Mouse (Mus musculus) liver, embryonic 15.5 days (tissue): ENCODE results near the gene Gabrb1. TPM values are rescaled to one million over a fixed set of nuclear protein-coding genes. Genes with fewer than 3 reads are reported as not detected.

Experiments used
- ATAC-seq: fragments of 200-750 bp; cut with Nextera tagmentation; 2 replicates; pipeline ENCODE4 v1.8.0; 2017; ENCODE audit warnings: moderate number of reproducible peaks, mild to moderate bottlenecking, moderate library complexity; ENCODE audit not compliant: insufficient read depth
- H3K27ac ChIP-seq: fragments of 300-500 bp; sonication (generic); replicated peaks from 2 replicates; pipeline ENCODE4 v1.5.1; 2015; ENCODE audit warnings: mild to moderate bottlenecking, inconsistent platforms
- H3K27me3 ChIP-seq: fragments of 300-500 bp; sonication (generic); 2 replicates; pipeline ENCODE4 v1.6.1; 2015; ENCODE audit warnings: mild to moderate bottlenecking, inconsistent platforms
- H3K36me3 ChIP-seq: fragments of 300-500 bp; sonication (generic); replicated peaks from 2 replicates; pipeline ENCODE4 v1.6.1; 2015; ENCODE audit warnings: moderate library complexity, mild to moderate bottlenecking, inconsistent platforms
- H3K4me1 ChIP-seq: fragments of 300-500 bp; sonication (generic); replicated peaks from 2 replicates; pipeline ENCODE4 v1.6.1; 2015; ENCODE audit warnings: inconsistent platforms
- H3K4me2 ChIP-seq: fragments of 300-500 bp; sonication (generic); 2 replicates; pipeline ENCODE4 v1.6.1; 2015; ENCODE audit warnings: moderate library complexity, mild to moderate bottlenecking, inconsistent platforms
- H3K4me3 ChIP-seq: fragments of 300-500 bp; sonication (generic); replicated peaks from 2 replicates; pipeline ENCODE4 v1.5.1; 2015; ENCODE audit warnings: mild to moderate bottlenecking, inconsistent platforms
- H3K9ac ChIP-seq: fragments of 300-500 bp; sonication (generic); 2 replicates; pipeline ENCODE4 v1.6.1; 2015; ENCODE audit warnings: moderate library complexity, mild to moderate bottlenecking, inconsistent platforms
- H3K9me3 ChIP-seq: fragments of 300-500 bp; sonication (generic); replicated peaks from 2 replicates; pipeline ENCODE4 v1.6.1; 2016; ENCODE audit warnings: inconsistent platforms
- WGBS: fragments of 180-500 bp; shearing (Covaris S2); methylation state at CpG from one replicate; pipeline ENCODE4 v1.1.7; 2015; ENCODE audit warnings: mixed read lengths; ENCODE audit not compliant: insufficient replicate concordance; 5-methylcytosine and 5-hydroxymethylcytosine counted together
- polyA plus RNA-seq: library from polyadenylated mRNA; unstranded; fragments of >200 nt; fragmentation: Nextera tagmentation; extraction: Ambion mirVana; gene quantifications from 2 replicates; pipeline ENCODE4 v1.2.1, GENCODE M21; 2015

Gene Gabrb1
- polyA plus RNA-seq, 1 experiment from 2014 or later = 0.03 TPM

- Histone ChIP-seq H3K9me3 (no peaks in the 10 kb centered on the region), H3K4me2 (no peak overlapping the region), H3K4me3 (no peak overlapping the region), H3K27me3 (no peaks in the 10 kb centered on the region), H3K4me1 (peaks cover 17% of the 10 kb centered on the region), H3K36me3 (peaks cover 63% of the 10 kb centered on the region), H3K27ac (no peak overlapping the region), H3K9ac (no peak overlapping the region)
- ATAC-seq = no peak
- 64% methylated on average over 11 of the region's 11 CpGs for WGBS
Measured at GRCm38 (mm10) chr5:72160781-72161485, 503.0 kb downstream of the Gabrb1 start.

- no peak for ATAC-seq
- no peaks in the 10 kb centered on the region for H3K9me3 ChIP-seq
- no peaks in the 10 kb centered on the region for H3K27me3 ChIP-seq
- 32% methylated on average over 5 of the region's 5 CpGs for WGBS
- peaks cover 54% of the 10 kb centered on the region for H3K36me3 ChIP-seq
- H3K27ac ChIP-seq = no peak overlapping the region
- no peak overlapping the region for H3K9ac ChIP-seq
- H3K4me1 ChIP-seq = peaks cover 33% of the 10 kb centered on the region
- no peak overlapping the region for H3K4me3 ChIP-seq
- H3K4me2 ChIP-seq = no peak overlapping the region
Measured at GRCm38 (mm10) chr5:72162855-72163254, 504.9 kb downstream of the Gabrb1 start.

GRCm38 (mm10) chr5:72164386-72164785 lies 506.5 kb downstream of the Gabrb1 start:
- WGBS = 53% methylated on average over 7 of the region's 7 CpGs
- H3K9me3 ChIP-seq = no peaks in the 10 kb centered on the region
- H3K36me3 ChIP-seq = peaks cover 43% of the 10 kb centered on the region
- peaks cover 39% of the 10 kb centered on the region for H3K4me1 ChIP-seq
- no peak overlapping the region for H3K27ac ChIP-seq
- no peak overlapping the region for H3K9ac ChIP-seq
- no peak overlapping the region for H3K4me2 ChIP-seq
- ATAC-seq = no peak
- H3K27me3 ChIP-seq = no peaks in the 10 kb centered on the region
- H3K4me3 ChIP-seq = no peak overlapping the region

GRCm38 (mm10) chr5:72167594-72168284 lies 509.8 kb downstream of the Gabrb1 start, which contains the start of gene Commd8:
TSS of gene Commd8 (minus strand) at chr5:72168189.
- no peaks in the 10 kb centered on the region for H3K27me3 ChIP-seq
- ATAC-seq = peak; percentile 88
- H3K36me3 ChIP-seq = peaks cover 13% of the 10 kb centered on the region
- H3K9ac ChIP-seq = peak within 1 kb of the TSS; percentile 77
- WGBS = under 1% methylated on average over 38 of the region's 38 CpGs
- peak within 1 kb of the TSS; percentile 72 for H3K27ac ChIP-seq
- peaks cover 42% of the 10 kb centered on the region for H3K4me1 ChIP-seq
- H3K9me3 ChIP-seq = no peaks in the 10 kb centered on the region
- peak within 1 kb of the TSS; percentile 75 for H3K4me3 ChIP-seq
- H3K4me2 ChIP-seq = peak within 1 kb of the TSS; percentile 79

- H3K9ac ChIP-seq = no peak overlapping the region
- peak overlapping the region; percentile 79 for H3K4me2 ChIP-seq
- peak overlapping the region; percentile 75 for H3K4me3 ChIP-seq
- no peaks in the 10 kb centered on the region for H3K9me3 ChIP-seq
- H3K4me1 ChIP-seq = peaks cover 38% of the 10 kb centered on the region
- 0% methylated on average over 4 of the region's 4 CpGs for WGBS
- no peaks in the 10 kb centered on the region for H3K27me3 ChIP-seq
- peaks cover 8% of the 10 kb centered on the region for H3K36me3 ChIP-seq
- H3K27ac ChIP-seq = peak overlapping the region; percentile 19; the same call in 1 of the 2 replicates
- peak; percentile 2; the same call in 1 of the 2 replicates for ATAC-seq
Measured at GRCm38 (mm10) chr5:72168285-72168621, 510.3 kb downstream of the Gabrb1 start.

- no peak overlapping the region for H3K4me3 ChIP-seq
- peaks cover 34% of the 10 kb centered on the region for H3K4me1 ChIP-seq
- no peak overlapping the region for H3K9ac ChIP-seq
- no peaks in the 10 kb centered on the region for H3K27me3 ChIP-seq
- no peaks in the 10 kb centered on the region for H3K9me3 ChIP-seq
- H3K27ac ChIP-seq = no peak overlapping the region
- WGBS = 12% methylated on average over 6 of the region's 6 CpGs
- H3K4me2 ChIP-seq = no peak overlapping the region
- H3K36me3 ChIP-seq = peaks cover 7% of the 10 kb centered on the region
- no peak for ATAC-seq
Measured at GRCm38 (mm10) chr5:72170067-72170466, 512.2 kb downstream of the Gabrb1 start.

GRCm38 (mm10) chr5:72172675-72173074 lies 514.8 kb downstream of the Gabrb1 start:
- peaks cover 10% of the 10 kb centered on the region; the same call in 1 of the 2 replicates for H3K4me1 ChIP-seq
- H3K36me3 ChIP-seq = no peaks in the 10 kb centered on the region
- no peaks in the 10 kb centered on the region for H3K9me3 ChIP-seq
- no peaks in the 10 kb centered on the region for H3K27me3 ChIP-seq
- H3K9ac ChIP-seq = no peak overlapping the region
- no peak overlapping the region for H3K4me2 ChIP-seq
- no peak overlapping the region for H3K27ac ChIP-seq
- ATAC-seq = no peak
- 25% methylated on average over 3 of the region's 3 CpGs for WGBS
- H3K4me3 ChIP-seq = no peak overlapping the region

GRCm38 (mm10) chr5:72173521-72173920 lies 515.6 kb downstream of the Gabrb1 start:
- H3K4me2 ChIP-seq = no peak overlapping the region
- peaks cover 6% of the 10 kb centered on the region; the same call in 1 of the 2 replicates for H3K4me1 ChIP-seq
- H3K27ac ChIP-seq = no peak overlapping the region
- H3K27me3 ChIP-seq = no peaks in the 10 kb centered on the region
- H3K4me3 ChIP-seq = no peak overlapping the region
- no peak for ATAC-seq
- no peaks in the 10 kb centered on the region for H3K9me3 ChIP-seq
- H3K9ac ChIP-seq = no peak overlapping the region
- 26% methylated on average over 1 of the region's 1 CpGs for WGBS
- no peaks in the 10 kb centered on the region for H3K36me3 ChIP-seq

GRCm38 (mm10) chr5:72175050-72175449 lies 517.1 kb downstream of the Gabrb1 start:
- no peaks in the 10 kb centered on the region for H3K36me3 ChIP-seq
- no peaks in the 10 kb centered on the region for H3K27me3 ChIP-seq
- peaks cover under 1% of the 10 kb centered on the region; the same call in 1 of the 2 replicates for H3K4me1 ChIP-seq
- H3K27ac ChIP-seq = no peak overlapping the region
- H3K9ac ChIP-seq = no peak overlapping the region
- 77% methylated on average over 4 of the region's 4 CpGs for WGBS
- no peak overlapping the region for H3K4me3 ChIP-seq
- H3K9me3 ChIP-seq = no peaks in the 10 kb centered on the region
- H3K4me2 ChIP-seq = no peak overlapping the region
- ATAC-seq = no peak

- H3K27ac ChIP-seq = no peak overlapping the region
- no peaks in the 10 kb centered on the region for H3K9me3 ChIP-seq
- no peak overlapping the region for H3K9ac ChIP-seq
- no peaks in the 10 kb centered on the region for H3K27me3 ChIP-seq
- no peak for ATAC-seq
- no peak overlapping the region for H3K4me3 ChIP-seq
- H3K4me2 ChIP-seq = no peak overlapping the region
- 45% methylated on average over 7 of the region's 7 CpGs for WGBS
- peaks cover 2% of the 10 kb centered on the region for H3K4me1 ChIP-seq
- H3K36me3 ChIP-seq = no peaks in the 10 kb centered on the region
Measured at GRCm38 (mm10) chr5:72175530-72175929, 517.6 kb downstream of the Gabrb1 start.

GRCm38 (mm10) chr5:72181194-72181593 lies 523.3 kb downstream of the Gabrb1 start:
- Histone ChIP-seq H3K4me2 (peak overlapping the region; percentile 2), H3K27me3 (no peaks in the 10 kb centered on the region), H3K4me3 (no peak overlapping the region), H3K36me3 (no peaks in the 10 kb centered on the region), H3K4me1 (peaks cover 58% of the 10 kb centered on the region), H3K27ac (peak overlapping the region; percentile 66), H3K9me3 (no peaks in the 10 kb centered on the region), H3K9ac (no peak overlapping the region)
- 11% methylated on average over 1 of the region's 1 CpGs for WGBS
- peak; percentile 47 for ATAC-seq
